Mouse (Mus musculus) embryo, embryonic 10.5 days (tissue): Measurements from ENCODE around the gene Trdmt1.
"Not testable (repeated sequence)": the region's sequence is repeated elsewhere in the genome, so short reads cannot be mapped to it uniquely, and the experiment has no call there.

Experiments used
- DNase-seq: peaks from one replicate; pipeline ENCODE4 v3.0.0-alpha.2; 2015; ENCODE audit warnings: low spot score

The Trdmt1 gene

DNA sequence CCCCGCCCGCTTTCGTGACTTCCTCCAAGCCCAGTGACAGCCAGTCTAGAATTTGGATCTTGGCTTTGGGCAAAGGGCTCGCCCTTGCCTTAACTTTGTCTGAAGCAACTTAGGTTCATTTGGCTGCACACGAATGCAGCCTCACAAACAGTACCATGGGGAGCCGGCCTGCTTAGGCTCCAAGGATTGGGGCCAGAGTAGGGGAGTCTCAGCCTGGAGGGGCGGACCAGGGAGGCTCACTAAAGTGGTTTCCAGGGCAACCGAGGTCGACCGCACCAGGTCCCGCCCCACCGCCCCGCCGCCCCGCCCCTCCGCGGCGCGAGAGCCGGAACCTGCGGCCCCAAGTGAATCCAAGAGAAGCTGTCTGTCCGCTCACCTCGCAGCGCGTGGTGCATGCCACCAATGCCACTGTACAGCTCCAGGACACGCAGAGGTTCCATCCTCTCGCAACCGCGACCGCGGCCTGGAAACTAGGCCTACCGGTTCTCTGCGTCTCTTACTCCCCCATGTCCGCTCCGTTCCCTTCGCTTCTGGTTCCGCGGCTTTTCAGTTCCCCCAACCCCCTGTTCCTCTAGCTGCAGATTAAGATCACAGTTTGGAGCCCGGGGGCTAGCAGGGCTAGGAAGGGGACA lies at the start of gene Trdmt1:
Trdmt1 (minus strand) TSS at position 476 of the 632 bp plus-strand sequence.
- peak; percentile 96 for DNase-seq

DNA sequence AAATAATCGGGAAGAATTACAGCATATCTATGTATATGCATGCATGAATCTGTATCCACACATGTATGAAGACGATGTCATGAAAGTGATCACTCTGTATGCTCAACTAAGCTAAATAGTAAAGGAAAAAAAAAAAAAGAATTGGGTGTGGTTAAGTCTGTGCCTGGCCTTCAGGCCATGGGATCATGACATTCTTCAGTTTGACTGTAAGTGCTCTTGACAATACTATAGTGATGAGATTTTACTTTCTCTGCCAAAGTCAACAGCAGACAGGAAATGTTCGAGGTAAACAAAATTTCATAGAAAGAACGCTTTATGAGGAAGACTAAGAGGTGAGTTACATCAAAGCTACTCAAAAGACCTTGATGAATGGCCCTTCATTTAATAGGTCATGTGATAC lies 48.9 kb upstream of the Trdmt1 start:
- no peak for DNase-seq

DNA sequence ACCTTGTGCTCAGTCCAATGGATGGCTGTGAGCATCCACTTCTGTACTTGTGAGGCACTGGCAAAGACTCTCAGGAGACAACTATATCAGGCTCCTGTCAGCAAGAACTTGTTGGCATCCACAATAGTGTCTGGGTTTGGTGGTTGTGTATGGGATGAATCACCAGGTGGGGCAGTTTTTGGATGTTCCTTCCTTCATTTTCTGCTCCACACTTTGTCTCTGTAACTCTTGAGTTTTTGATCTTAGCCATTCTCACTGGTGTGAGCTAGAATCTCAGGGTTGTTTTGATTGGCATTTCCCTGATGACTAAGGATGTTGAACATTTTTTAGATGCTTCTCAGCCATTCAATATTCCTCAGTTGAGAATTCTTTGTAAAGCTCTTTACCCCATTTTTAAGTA lies 39.3 kb upstream of the Trdmt1 start:
- DNase-seq, result not testable (repeated sequence)

DNA sequence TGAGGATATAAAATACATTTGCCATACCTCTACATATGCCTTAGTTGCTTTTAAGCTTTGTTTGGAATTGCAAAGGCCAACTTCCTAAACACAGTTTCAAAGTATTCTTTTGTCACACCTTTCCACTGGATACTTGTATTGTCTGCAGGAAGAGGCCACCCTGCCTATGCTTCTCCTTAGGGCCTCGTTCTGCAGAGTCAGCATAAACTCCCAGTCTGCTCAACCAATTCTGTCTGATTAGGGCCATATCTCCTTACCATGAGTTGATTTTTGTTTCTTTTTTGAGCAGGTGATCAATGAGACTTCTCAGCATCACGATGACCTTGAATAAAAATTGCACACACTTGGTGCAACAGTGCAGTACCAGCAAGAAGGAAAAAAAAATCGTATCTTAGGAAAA lies 37.7 kb upstream of the Trdmt1 start:
- no peak for DNase-seq

DNA sequence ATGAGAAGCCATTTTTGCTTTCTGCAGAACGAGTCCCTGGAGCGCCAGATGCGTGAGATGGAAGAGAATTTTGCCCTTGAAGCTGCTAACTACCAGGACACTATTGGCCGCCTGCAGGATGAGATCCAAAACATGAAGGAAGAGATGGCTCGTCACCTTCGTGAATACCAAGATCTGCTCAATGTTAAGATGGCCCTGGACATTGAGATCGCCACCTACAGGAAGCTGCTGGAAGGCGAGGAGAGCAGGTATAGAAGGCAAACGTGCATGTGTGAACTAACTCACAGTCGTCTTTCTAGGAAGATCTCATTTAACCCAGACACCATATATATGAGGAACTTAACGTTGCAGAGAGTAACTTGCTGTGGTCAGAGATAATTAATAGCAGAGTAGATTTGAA lies 35.5 kb upstream of the Trdmt1 start:
- DNase-seq, result peak; percentile 29

DNA sequence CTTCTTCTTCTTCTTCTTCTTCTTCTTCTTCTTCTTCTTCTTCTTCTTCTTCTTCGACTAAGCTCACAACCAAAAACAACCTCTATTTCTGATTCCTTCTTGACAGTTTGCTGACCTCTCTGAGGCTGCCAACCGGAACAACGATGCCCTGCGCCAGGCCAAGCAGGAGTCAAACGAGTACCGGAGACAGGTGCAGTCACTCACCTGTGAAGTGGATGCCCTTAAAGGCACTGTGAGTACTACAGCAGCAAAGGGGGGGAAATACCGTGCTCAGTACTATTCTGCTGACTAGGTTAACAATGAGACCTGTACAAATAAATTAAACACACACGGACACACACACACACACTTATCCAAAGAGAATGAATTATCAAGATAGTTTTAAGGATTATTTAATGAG lies 34.8 kb upstream of the Trdmt1 start:
- DNase-seq, result no peak

DNA sequence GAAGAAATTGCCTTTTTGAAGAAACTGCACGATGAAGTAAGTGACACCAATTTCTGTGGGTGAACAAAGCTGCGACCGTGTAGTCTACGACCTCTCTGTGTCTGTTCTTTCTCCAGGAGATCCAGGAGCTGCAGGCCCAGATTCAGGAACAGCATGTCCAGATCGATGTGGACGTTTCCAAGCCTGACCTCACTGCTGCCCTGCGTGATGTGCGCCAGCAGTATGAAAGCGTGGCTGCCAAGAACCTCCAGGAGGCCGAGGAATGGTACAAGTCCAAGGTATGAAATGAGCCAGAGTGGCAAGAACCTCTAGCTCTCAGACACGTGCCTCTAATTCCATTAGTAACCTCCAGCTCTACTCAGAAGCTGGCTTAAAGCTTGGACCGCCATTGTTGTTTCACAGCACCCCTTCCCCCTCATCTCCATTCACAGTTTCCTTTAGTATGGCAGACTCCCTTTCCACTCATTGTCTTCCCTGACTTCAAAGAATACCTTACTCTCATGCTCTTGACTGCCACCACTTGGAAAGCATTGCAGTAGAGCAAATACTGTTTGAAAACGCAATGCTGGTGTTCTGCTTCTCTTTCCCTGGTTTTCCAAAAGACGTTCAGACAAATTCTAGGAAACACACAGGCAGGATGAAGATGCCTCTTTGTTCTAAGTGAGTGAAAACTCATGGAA lies 34.1 kb upstream of the Trdmt1 start:
- DNase-seq, result no peak

DNA sequence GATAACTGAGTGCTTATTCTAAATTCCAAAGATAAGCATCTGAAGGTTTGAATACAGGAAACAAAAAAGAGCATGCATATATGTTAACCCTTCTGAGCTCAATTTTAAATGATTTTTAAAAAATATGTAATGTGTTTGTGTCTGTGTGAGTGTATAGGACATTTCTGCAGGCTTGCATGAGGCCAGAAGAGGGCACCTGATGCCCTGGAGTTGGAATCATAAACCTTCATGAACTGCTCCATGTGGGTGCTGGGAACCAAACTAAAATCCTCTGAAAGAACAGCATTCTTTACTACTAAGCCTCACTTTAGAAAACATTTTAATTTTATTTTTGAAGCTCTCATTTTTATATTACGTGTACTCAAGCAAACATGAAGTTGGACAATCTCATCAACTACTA lies 32.9 kb upstream of the Trdmt1 start:
- DNase-seq, result no peak

DNA sequence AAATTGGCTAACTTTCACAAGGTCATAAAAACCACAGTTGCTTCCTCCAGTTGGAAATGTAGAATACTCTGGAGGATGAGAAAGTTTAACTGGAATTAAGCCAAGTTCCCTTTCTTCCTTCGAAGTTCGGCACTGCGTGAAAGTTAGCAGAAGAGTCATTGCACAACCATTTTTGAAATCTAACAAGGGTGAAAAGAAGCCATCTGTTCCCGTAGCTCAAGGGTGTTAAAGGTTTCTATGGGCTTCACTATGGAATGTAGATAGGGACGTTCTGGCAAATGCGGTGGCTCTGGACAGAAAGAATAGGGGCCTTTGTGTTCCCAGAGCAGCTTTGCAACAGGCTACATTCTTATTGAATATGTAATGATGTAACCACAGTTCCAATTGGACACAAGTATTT lies 31.5 kb upstream of the Trdmt1 start:
- peak; percentile 82 for DNase-seq

DNA sequence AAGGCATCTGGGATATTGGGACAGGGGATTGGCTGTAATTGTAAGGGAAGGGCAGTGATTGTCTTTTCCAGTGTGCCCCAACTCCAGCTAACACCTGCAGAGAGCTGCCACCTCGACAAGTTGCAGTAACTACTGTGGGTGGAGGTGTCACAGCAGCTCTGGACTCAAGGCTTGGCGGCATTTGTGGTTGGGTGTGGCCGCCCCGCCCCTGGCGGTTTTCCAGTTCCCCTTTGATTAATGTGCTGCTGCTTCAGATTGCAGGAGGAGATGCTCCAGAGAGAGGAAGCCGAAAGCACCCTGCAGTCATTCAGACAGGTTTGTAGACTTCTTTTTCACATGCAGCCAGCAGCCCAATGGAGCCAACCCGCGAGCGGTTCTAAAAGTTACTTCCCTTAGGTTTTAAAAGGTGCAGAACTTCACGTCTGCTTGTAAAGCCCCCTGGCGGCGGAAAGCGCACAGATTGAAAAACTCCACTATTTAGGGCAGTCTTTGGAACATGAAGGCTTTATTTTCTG lies 30.9 kb upstream of the Trdmt1 start:
- peak; percentile 87 for DNase-seq

DNA sequence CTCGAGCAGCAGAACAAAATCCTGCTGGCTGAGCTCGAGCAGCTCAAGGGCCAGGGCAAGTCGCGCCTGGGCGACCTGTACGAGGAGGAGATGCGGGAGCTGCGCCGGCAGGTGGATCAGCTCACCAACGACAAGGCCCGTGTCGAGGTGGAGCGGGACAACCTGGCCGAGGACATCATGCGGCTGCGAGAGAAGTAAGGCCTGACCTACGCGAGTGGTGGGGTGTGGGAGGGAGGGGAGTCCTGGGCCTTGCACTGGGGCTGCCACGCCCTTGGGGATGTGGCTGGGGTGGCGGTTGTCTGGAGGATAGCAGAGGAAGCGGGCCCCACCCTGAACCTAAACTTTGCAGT lies 30.3 kb upstream of the Trdmt1 start:
- peak; percentile 57 for DNase-seq

DNA sequence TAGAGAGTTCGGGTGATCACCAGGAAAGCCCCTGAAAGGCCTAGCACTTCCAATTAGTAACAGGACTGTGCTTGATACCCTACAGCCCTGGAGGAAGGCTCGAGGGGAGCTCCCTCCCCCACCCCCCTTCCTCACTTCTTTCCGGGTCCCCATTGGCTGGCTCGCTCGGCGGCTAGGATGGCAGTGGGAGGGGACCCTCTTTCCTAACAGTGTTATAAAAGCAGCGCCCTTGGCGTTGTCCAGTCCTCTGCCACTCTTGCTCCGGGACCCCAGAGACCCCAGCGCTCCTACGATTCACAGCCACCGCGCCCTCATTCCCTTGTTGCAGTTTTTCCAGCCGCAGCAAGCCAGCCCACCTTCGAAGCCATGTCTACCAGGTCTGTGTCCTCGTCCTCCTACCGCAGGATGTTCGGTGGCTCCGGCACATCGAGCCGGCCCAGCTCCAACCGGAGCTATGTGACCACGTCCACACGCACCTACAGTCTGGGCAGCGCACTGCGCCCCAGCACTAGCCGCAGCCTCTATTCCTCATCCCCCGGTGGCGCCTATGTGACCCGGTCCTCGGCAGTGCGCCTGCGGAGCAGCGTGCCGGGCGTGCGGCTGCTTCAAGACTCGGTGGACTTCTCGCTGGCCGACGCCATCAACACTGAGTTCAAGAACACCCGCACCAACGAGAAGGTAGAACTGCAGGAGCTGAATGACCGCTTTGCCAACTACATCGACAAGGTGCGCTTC lies 29.8 kb upstream of the Trdmt1 start:
- peak; percentile 96 for DNase-seq

DNA sequence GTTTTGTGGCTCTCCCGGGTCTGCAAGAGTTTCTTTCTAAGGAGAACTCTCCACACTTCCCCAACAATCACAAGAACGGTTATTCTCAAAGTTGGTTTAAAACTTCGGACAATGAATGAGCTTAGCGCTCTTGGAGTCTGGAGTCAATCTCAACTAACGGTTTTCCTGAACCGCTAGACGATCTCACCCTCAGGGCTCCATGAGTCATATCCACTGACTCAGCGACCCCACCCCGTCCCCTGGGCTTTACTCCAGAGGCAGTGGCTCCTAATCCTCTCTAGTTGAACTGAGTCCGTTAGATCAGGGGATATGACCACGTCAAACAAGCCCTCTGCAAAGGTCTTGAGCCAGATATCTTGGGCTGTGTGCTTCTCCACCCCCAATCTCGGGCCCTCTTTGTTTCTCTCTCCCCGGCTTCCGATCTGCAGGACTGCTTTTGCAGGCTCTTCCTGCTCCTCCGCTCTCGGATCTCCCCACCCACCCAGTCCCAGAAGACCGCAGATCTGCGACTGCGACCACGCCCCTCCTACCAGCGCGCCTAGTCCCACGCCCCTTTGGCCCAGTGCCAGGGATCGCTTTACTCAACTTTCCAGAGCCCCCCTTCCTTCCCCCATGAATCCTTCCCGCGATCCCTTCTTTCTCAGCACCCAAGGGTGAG lies 29.1 kb upstream of the Trdmt1 start, which contains the start of gene Vim:
Vim (plus strand) TSS at position 520 of the 658 bp plus-strand sequence.
- DNase-seq, result peak; percentile 95

DNA sequence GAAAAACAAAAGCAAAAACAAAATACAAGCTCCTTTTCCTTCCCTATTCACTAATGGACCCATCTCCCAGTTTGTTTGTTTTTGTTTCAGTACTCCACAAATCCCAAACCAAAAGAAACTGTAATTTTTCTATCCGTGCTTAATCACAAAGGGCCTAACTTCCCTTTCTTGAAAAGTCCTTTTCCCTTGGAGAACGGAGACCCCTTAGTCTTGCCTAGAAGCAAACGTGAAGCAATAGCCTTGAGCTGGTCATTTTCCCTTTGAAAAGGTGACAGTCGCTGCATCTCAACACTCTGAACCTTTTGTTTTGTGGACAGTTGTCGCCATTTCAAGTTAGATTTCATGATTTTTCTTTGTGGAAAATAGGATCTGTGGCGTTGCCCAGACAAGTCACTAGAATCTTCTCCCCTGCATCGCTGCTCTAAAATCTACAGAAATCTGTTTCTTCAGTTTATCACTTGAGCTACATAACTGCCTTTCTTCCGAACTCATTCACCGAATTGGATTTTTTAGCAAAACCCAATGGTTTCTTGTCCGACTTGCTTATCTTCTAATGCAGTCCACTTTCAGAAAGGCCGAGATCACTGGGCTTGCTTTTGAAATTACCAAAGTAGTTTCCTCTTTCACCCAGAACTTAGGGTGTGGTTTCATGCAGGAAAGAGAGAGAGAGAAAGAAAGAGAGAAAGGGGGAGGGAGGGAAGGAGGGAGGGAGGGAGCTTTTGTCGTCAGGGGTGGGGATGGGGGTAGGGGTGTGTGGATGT lies 28.4 kb upstream of the Trdmt1 start:
- DNase-seq, result peak; percentile 58

DNA sequence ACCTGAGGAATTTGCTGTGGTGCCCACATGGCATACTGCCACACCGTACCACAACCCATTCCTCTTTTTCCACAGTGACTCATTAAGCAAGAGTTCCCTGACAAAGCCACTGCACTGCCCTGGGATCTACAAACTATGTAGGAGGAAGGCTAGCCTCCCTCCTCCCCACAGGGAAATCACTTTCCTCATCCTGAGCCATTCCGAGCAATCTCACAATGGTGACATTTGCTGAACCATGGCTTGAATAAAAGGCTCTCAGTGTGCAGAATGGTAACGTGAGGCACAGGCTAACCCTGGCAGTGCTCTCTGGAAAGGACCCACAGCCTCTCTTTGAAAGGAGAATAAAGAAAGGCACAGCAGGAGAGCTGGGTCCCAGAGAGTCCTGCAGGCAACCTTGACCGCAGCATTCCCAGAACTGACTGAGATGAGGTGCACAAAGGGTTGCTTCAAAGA lies 27.7 kb upstream of the Trdmt1 start:
- DNase-seq, result no peak

DNA sequence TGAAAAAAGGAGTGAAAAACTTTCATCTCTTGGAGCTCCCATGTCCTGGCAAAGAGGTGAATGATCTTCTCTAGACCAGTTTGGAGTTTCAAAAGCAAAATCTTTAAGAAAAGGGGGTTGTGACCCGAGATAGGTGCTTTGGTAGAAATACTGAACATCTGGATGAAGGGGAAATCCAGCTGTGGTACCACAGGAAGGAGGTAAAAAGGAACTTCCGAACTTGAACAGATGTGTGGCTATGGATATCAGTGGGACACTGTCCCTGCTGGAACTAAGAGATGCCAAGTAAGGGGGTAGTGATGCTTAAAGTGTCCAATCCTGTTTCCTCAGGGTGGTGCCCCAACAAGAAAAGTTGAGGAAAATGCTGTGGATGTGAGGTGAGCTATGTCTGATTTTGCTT lies 25.7 kb upstream of the Trdmt1 start:
- no peak for DNase-seq

DNA sequence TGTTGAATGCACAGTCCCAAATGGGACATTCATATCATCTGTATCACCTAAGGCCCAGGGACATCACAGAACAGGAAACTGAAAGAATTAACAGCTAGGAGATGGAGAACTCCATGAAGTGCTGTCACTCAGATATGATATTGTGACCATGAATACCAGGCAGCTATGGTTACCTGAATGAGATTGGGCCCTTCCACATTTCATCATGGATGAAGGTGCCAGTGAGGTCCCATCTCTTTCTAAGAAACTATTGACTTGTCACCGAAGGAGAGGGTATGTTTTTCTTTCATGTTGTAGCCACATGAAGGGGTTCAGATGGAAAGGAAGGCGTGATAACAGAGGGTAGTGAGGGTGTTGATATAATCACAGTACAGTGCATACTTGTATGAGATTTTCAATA lies 15.9 kb upstream of the Trdmt1 start:
- no peak for DNase-seq

DNA sequence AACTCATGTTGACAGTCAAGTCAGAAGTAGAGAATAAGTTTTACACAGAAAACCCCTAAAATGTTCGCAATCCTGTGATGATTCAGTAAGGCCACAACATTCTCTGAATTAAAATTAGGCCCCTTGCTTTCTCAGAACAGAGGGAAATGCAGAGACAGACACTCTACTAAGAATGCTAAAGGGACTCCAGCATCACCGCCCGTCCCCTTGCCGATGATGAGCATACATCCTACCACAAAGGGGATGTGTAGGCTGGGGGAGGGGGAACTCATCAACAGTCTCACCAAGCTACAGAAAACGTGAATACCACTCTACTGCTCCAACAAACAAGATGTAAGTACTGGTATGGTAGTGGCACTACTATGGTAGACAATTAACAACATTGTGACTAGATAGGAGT lies 15.3 kb upstream of the Trdmt1 start:
- DNase-seq, result no peak

DNA sequence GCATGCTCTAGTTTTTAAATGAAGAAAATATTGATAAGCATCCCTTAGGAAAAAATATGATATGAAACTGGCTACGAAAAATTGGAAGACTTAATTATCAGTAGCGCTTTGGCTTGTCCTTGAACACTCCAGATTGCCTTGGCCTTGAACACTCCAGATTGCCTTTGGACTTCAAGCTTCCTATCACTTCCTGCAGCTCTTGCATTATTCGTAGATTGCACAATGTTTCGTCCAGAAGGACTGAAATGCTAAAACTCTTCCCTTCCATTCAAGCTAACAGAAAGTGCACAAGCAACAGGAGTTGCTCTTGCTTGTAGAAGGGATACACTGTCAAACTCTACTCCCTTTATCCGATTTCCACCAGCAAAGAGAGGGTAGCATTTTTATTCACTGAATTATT lies 14.8 kb upstream of the Trdmt1 start:
- no peak for DNase-seq

DNA sequence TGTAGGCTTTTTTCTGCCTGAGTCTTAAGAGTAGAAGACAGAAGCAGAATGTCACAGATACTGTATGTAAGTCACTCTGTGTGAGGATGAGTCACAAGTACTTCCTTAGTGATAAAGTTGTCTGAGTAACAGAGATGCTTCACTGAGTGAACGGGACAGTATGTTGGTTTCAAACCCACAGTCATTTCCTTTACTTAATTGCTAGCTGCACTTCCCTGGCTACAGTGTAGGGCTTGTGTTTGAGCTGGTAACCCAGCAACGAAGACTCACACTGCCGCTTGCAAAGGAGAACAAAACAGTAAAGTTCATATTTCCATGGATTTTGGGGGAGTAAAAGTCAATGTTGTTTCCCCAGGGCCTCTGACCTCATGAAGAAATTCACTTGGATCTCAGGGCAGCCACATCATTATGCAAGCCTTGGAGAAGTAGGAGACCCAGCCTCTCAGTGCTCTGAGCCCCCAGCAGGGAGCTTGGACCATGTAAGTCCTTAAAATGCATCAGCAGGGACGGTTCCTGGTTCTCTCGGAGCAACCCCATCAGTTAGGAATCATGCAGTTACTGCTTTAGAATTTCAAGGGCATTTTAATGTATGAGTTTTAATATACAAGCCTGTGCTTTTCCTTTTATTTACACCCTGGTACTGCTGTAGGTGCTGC lies 14.3 kb upstream of the Trdmt1 start:
- DNase-seq, result no peak
